Mouse (Mus musculus) liver, embryonic 14.5 days (tissue): ENCODE results near the gene Rbbp4.

Source experiments
- CTCF ChIP-seq: IDR thresholded peaks from 2 replicates; pipeline ENCODE4 v1.5.1; 2016; ENCODE audit warnings: antibody characterized with exemption, low read depth, control low read depth
- EP300 ChIP-seq: IDR thresholded peaks from 2 replicates; pipeline ENCODE4 v1.6.1; 2016; ENCODE audit warnings: antibody characterized with exemption, low read depth

GRCm38 (mm10) chr4:129283226-129283625 is 51.9 kb downstream of the Rbbp4 start:
- TF ChIP-seq CTCF (no peak), EP300 (no peak)
